Mouse (Mus musculus): ENCODE results near the gene Spry2.

Gene Spry2

GRCm38 (mm10) chr14:105892941-105893622 is 3.5 kb downstream of the Spry2 start:
- peak; percentile 59 to 77 for DNase-seq

- no peak for DNase-seq
These were observed 5.9 kb downstream of the Spry2 start for GRCm38 (mm10) chr14:105890516-105891231.

- no peak for DNase-seq
These were observed 9.8 kb downstream of the Spry2 start for GRCm38 (mm10) chr14:105886643-105887374.

- DNase-seq = no peak
These were observed 11.4 kb downstream of the Spry2 start for GRCm38 (mm10) chr14:105885249-105885648.

GRCm38 (mm10) chr14:105883215-105883614 is 13.4 kb downstream of the Spry2 start:
- no peak for DNase-seq

- no peak for DNase-seq
These were observed 18.3 kb downstream of the Spry2 start for GRCm38 (mm10) chr14:105878359-105878758.

GRCm38 (mm10) chr14:105876375-105876774 is 20.2 kb downstream of the Spry2 start:
- DNase-seq = no peak

- no peak for DNase-seq
These were observed 26.2 kb downstream of the Spry2 start for GRCm38 (mm10) chr14:105870370-105870936.

- no peak for DNase-seq
These were observed 31.2 kb downstream of the Spry2 start for GRCm38 (mm10) chr14:105865381-105865938.

- no peak for DNase-seq
These were observed 34.4 kb downstream of the Spry2 start for GRCm38 (mm10) chr14:105862199-105862598.

- no peak for DNase-seq
These were observed 35.7 kb downstream of the Spry2 start for GRCm38 (mm10) chr14:105860920-105861319.

GRCm38 (mm10) chr14:105860276-105860675 is 36.3 kb downstream of the Spry2 start:
- DNase-seq = no peak

GRCm38 (mm10) chr14:105859876-105860275 is 36.7 kb downstream of the Spry2 start:
- no peak for DNase-seq

- no peak for DNase-seq
These were observed 37.3 kb downstream of the Spry2 start for GRCm38 (mm10) chr14:105859368-105859767.

GRCm38 (mm10) chr14:105858935-105859334 is 37.7 kb downstream of the Spry2 start:
- DNase-seq = no peak

- no peak for DNase-seq
These were observed 45.1 kb downstream of the Spry2 start for GRCm38 (mm10) chr14:105851359-105852067.

Data from cerebellum, postnatal 25 days (tissue).